ENCODE assay signal across 15 mouse cellular contexts in the genomic region with DNA sequence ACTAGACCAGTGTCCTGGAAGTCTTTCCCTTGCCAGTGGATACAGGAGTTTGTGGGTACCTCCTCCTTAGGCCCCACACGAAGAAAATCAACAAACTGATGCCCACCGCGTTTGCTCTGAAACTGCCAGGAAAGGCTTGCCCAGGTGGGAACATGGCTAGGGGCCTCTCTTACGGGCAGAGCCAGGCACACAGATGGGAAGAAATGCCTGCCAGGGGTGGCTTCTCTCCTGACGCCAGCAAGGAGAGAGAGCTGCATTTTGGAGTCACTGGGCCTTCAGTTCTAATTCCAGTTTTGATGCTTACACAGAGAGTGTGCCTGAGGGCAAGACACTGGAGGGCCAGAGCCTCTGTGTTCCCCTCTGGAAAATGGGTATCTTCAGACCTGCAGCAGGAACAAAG.
"Had no signal": no experiment of that assay in that cellular context is flagged by ENCODE, and none has a peak within 500 bp of the region (broad histone marks: within the 10 kb centered on the region; RNA-seq: fewer than 3 reads in every experiment).

No protein-coding gene starts in this region.

- H3K27ac ChIP-seq: neural tube, embryonic 15.5 days; stomach, embryonic 15.5 days; stomach, postnatal 0 days had no signal

- H3K9ac ChIP-seq: neural tube, embryonic 15.5 days; stomach, embryonic 15.5 days had no signal

- DNase-seq: retina, postnatal 1 day; right cerebral cortex, adult 18-20 months; right cerebral cortex, postnatal 14 days; right cerebral cortex, postnatal 25 days; right cerebral cortex, postnatal 4 days; spleen, adult 18-20 months; thymus, adult 18-20 months; thymus, adult 2 months; thymus, postnatal 14 days; thymus, postnatal 25 days; thymus, postnatal 36 days; thymus, postnatal 4 days had no signal

- H3K4me2 ChIP-seq: neural tube, embryonic 15.5 days; stomach, embryonic 15.5 days had no signal

- H3K9me3 ChIP-seq: neural tube, embryonic 15.5 days; stomach, embryonic 15.5 days had no signal

- H3K27me3 ChIP-seq: stomach, embryonic 15.5 days had no signal

- H3K36me3 ChIP-seq: neural tube, embryonic 15.5 days; stomach, embryonic 15.5 days had no signal

- H3K4me3 ChIP-seq: neural tube, embryonic 15.5 days; stomach, embryonic 15.5 days had no signal
